Mouse (Mus musculus) MEL (cell line): ENCODE measurements around the gene Fam69a.

ENCODE experiments used
- CTCF ChIP-seq, 3 experiments: IDR thresholded peaks in 2 of 3; conservative IDR thresholded peaks in 1 of 3; 2 replicates each; pipeline ENCODE4 v1.5.1; 2011 to 2012; ENCODE audit warnings: low read length in 3 of 3, low read depth in 2 of 3, mild to moderate bottlenecking in 2 of 3, improper control_type of control experiment in 1 of 3, inconsistent platforms in 1 of 3, mixed read lengths in 1 of 3, moderate library complexity in 1 of 3; ENCODE audit not compliant: control insufficient read depth in 1 of 3, insufficient read depth in 1 of 3, poor library complexity in 1 of 3, severe bottlenecking in 1 of 3
- EP300 ChIP-seq, 2 experiments: IDR thresholded peaks; 2 replicates each; pipeline ENCODE4 v1.6.1; 2011; ENCODE audit warnings: improper control_type of control experiment in 2 of 2, low read length in 2 of 2, low read depth in 1 of 2, mild to moderate bottlenecking in 1 of 2
- HCFC1 ChIP-seq: IDR thresholded peaks from 2 replicates; pipeline ENCODE4 v1.6.1; 2012; ENCODE audit warnings: low read depth, mild to moderate bottlenecking, inconsistent platforms, low read length, improper control_type of control experiment, moderate library complexity
- POLR2A ChIP-seq, 2 experiments: IDR thresholded peaks; 2 replicates each; pipeline ENCODE4 v1.6.1; 2011 to 2012; ENCODE audit warnings: low read length in 2 of 2, mild to moderate bottlenecking in 2 of 2, control low read depth in 1 of 2, improper control_type of control experiment in 1 of 2, low read depth in 1 of 2, moderate library complexity in 1 of 2; ENCODE audit not compliant: control insufficient read depth in 1 of 2, insufficient read depth in 1 of 2, poor library complexity in 1 of 2
- POLR2AphosphoS2 ChIP-seq: IDR thresholded peaks from 2 replicates; pipeline ENCODE4 v1.6.1; 2011; ENCODE audit warnings: low read length, improper control_type of control experiment
- TAL1 ChIP-seq: IDR thresholded peaks from 2 replicates; pipeline ENCODE4 v1.6.1; 2012; ENCODE audit warnings: mild to moderate bottlenecking, inconsistent platforms, low read length, moderate library complexity, mixed read lengths
- ZKSCAN1 ChIP-seq: IDR thresholded peaks from 2 replicates; pipeline ENCODE4 v1.6.1; 2012; ENCODE audit warnings: low read depth, mild to moderate bottlenecking, inconsistent platforms, low read length, improper control_type of control experiment, moderate library complexity

GRCm38 (mm10) chr5:108017232-108017631, 30.3 kb upstream of the Fam69a start:
- TF ChIP-seq EP300 (IDR thresholded peaks at IDR 0.05; ENCODE audit: low read depth in 1 of 2, low read length in 2 of 2) (no peak), TAL1 (no peak), POLR2AphosphoS2 (no peak), POLR2A (IDR thresholded peaks at IDR 0.05; ENCODE audit: control insufficient read depth in 1 of 2, insufficient read depth in 1 of 2, low read depth in 1 of 2, low read length in 2 of 2, poor library complexity in 1 of 2) (no peak), ZKSCAN1 (no peak), CTCF (IDR thresholded peaks at IDR 0.05 in 2 of 3, conservative IDR thresholded peaks at IDR 0.05 in 1 of 3; ENCODE audit: control insufficient read depth in 1 of 3, insufficient read depth in 1 of 3, low read depth in 2 of 3, low read length in 3 of 3, poor library complexity in 1 of 3, severe bottlenecking in 1 of 3) (no peak), HCFC1 (no peak)
